Mouse (Mus musculus): Measurements from ENCODE around the gene 1700037C18Rik. TPM values are rescaled to one million over a fixed set of nuclear protein-coding genes. Genes with fewer than 3 reads are reported as not detected.

1700037C18Rik gene
- 1 to 10 TPM; 7.9 to 9.3 TPM for polyA plus RNA-seq (2012; fragmentation: generic; extraction: Trizol)

GRCm38 (mm10) chr16:3908537-3909111, at the start of gene 1700037C18Rik, which contains the start of gene Cluap1:
Gene 1700037C18Rik (minus strand): TSS chr16:3908689.
Gene Cluap1 (plus strand): TSS chr16:3908801.

DNA sequence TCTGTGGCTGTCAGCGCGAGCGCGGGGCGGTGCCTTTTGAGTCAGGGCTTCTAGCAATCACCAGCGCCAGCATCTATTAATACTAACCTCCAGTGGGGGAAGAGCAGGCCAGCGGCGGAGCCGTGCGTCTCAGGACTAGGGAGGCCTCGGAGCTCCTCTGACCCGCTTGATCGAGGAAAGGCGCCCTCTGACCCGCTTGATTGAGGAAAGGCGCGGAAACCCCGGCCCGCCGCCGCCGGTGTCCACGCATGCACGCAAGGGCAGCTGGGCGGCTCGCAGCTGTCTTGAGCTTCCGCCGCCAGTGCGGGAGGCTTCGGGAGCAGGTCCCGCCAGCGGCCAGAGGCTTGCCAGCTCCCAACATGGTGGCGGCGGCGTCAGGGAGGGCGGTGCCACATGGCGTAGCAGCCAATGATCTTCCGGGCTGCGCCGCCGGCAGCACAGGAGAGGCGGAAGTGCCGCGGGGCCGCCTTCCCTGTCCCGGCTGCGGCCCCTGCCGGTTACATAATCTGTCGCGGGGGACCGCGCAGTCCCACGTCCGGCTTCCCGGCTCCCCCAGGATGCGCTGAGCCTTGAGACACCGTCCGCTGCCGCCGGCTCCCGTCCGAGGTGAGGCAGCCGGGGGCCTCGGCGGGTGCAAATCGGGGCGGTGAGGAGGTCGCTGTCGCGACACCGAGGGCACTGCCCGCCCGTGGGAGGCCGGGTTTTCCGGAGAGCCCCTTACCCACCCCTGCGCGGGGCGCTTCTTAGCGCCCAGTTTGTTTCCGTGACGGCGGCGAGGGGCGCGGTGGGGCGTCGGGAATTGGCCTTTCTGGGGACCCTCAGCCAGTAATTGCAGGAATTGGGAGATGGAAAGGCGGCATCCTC, 24.1 kb downstream of the 1700037C18Rik start, which contains the start of the genes Zfp597 and Gm20695:
TSS of gene Zfp597 (minus strand) at position 361 of the 864 bp plus-strand sequence.
TSS of gene Gm20695 (plus strand) at position 448 of the 864 bp plus-strand sequence.

DNA sequence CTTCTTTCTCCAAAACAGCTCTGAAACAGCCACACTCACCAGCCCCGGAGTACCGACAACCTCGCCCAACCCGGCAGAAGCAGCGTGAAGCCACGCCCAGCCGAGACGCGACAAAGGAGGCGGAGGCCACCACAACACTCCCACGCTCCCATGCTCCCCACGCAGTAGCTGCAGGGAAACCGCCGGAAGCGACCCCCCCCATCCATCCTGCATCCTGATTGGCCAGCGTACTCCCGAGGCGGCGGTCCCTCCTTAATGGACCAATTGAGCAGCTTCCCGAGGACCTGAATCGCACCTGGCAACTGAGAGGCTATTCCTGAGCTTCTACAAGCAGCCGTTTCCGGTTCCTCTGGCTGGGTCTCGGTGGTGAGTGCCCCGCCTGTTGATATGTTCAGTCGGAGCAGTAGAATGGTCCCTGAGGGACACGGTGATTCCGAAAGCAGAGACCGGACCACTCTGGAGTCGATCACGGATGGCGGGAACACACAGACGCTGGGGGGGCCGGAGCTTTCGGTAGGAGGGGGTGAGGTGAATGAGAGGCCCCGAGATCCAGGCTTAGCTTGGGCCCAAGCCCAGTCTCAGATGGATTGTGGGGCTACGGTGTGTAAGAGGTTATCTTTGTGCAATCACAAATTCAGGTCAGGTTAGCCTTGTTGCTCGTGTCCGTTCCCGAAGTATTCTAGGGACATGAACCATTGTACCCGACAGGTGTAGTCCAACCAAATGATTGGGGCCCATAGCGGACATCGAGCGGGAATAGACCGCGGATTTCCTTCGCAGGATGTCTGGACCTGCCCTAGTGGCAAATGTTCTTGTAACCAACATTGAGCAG, 36.1 kb downstream of the 1700037C18Rik start, which contains the start of gene Naa60:
TSS of gene Naa60 (plus strand) at position 160 of the 832 bp plus-strand sequence.

GRCm38 (mm10) chr16:3846711-3847518, 61.6 kb downstream of the 1700037C18Rik start, which contains the start of gene Zfp174:
Gene Zfp174 (plus strand): TSS chr16:3847268.

Other genes with a start within 250 kb of the 1700037C18Rik start
- not detected for gene Mefv, start 190.6 kb downstream of the 1700037C18Rik start, polyA plus RNA-seq (2012; fragmentation: generic; extraction: Trizol)
- 1 to 10 TPM in 1 of 2 experiments, under 1 TPM in 1; 0.77 to 7.3 TPM for gene Zfp263, start 164.6 kb downstream of the 1700037C18Rik start, polyA plus RNA-seq (2012; fragmentation: generic; extraction: Trizol)
- gene Olfr15, start 77.8 kb downstream of the 1700037C18Rik start, polyA plus RNA-seq (2012; fragmentation: generic; extraction: Trizol): not detected
- gene Zfp174, start 61.4 kb downstream of the 1700037C18Rik start, polyA plus RNA-seq (2012; fragmentation: generic; extraction: Trizol): under 1 TPM; 0.02 to 0.63 TPM
- gene Naa60, start 36.3 kb downstream of the 1700037C18Rik start, polyA plus RNA-seq (2012; fragmentation: generic; extraction: Trizol): 10 to 100 TPM; 13.1 to 48.9 TPM
- gene Zfp597, start 24.1 kb downstream of the 1700037C18Rik start, polyA plus RNA-seq (2012; fragmentation: generic; extraction: Trizol): under 1 TPM; 0.19 to 0.91 TPM
- under 1 TPM in 1 of 2 experiments, not detected in 1; 0.25 TPM for gene Gm20695, start 24.0 kb downstream of the 1700037C18Rik start, polyA plus RNA-seq (2012; fragmentation: generic; extraction: Trizol)
- gene Cluap1, start 112 bp upstream of the 1700037C18Rik start, polyA plus RNA-seq (2012; fragmentation: generic; extraction: Trizol): 10 to 100 TPM in 1 of 2 experiments, 1 to 10 TPM in 1; 2.3 to 15.8 TPM
- gene Nlrc3, start 67.9 kb upstream of the 1700037C18Rik start, polyA plus RNA-seq (2012; fragmentation: generic; extraction: Trizol): 1 to 10 TPM; 1.1 TPM
- 10 to 100 TPM in 1 of 2 experiments, 1 to 10 TPM in 1; 3.1 to 19.0 TPM for gene Slx4, start 95.1 kb upstream of the 1700037C18Rik start, polyA plus RNA-seq (2012; fragmentation: generic; extraction: Trizol)
- 1 to 10 TPM in 1 of 2 experiments, under 1 TPM in 1; 0.25 to 2.2 TPM for gene Dnase1, start 128.3 kb upstream of the 1700037C18Rik start, polyA plus RNA-seq (2012; fragmentation: generic; extraction: Trizol)
- gene Trap1, start 169.1 kb upstream of the 1700037C18Rik start, polyA plus RNA-seq (2012; fragmentation: generic; extraction: Trizol): 10 to 100 TPM; 47.1 to 71.8 TPM

Measured in C3H10T1/2 (cell line).